In genomic region chr11:60976234-60976633, GRCm38 (mm10) we compare ENCODE assay signal across 27 mouse cellular contexts. TPM values are rescaled to one million over a fixed set of nuclear protein-coding genes. Genes with fewer than 3 reads are reported as not detected.
DNase-seq lines count a peak whose midpoint lies in the region; ATAC-seq and TF ChIP-seq lines count a peak whose summit lies in the region.
"Had no signal": no experiment of that assay in that cellular context is flagged by ENCODE, and none has a peak within 500 bp of the region (broad histone marks: within the 10 kb centered on the region; RNA-seq: fewer than 3 reads in every experiment).

No protein-coding gene starts in this region.

- no peak for ATAC-seq in heart, postnatal 0 days (ENCODE audit: insufficient read depth, low read depth)
- ATAC-seq in heart, embryonic 12.5 days (ENCODE audit: insufficient number of reproducible peaks, low FRiP score): no peak
- no peak for ATAC-seq in liver, embryonic 11.5 days (replicated peaks; ENCODE audit: low FRiP score)
- ATAC-seq in liver, embryonic 12.5 days: no peak
- ATAC-seq: forebrain, embryonic 15.5 days; hindbrain, postnatal 0 days; midbrain, embryonic 16.5 days had no signal

- peak; percentile 24 for TF ChIP-seq RAD21 in CH12.LX (IDR thresholded peaks at IDR 0.05; ENCODE audit: low read depth, low read length)
- no peak; the same call in 1 of the 2 replicates for TF ChIP-seq RAD21 in MEL (IDR thresholded peaks at IDR 0.05; ENCODE audit: low read depth, low read length)

- H3K4me2 ChIP-seq in heart, postnatal 0 days (ENCODE audit: low read depth, low read length): no peak overlapping the region
- H3K4me2 ChIP-seq in heart, embryonic 12.5 days: no peak overlapping the region
- no peak overlapping the region for H3K4me2 ChIP-seq in liver, embryonic 11.5 days
- H3K4me2 ChIP-seq in CH12.LX (ENCODE audit: insufficient read depth, low read depth, poor library complexity, severe bottlenecking): no peak overlapping the region
- H3K4me2 ChIP-seq in liver, embryonic 12.5 days: no peak overlapping the region
- H3K4me2 ChIP-seq: embryonic facial prominence, embryonic 12.5 days; forebrain, embryonic 15.5 days; heart, embryonic 15.5 days; hindbrain, embryonic 12.5 days; limb, embryonic 15.5 days; lung, embryonic 15.5 days; neural tube, embryonic 13.5 days had no signal

- H3K9me3 ChIP-seq in heart, postnatal 0 days (replicated peaks; ENCODE audit: control insufficient read depth, low read length): no peaks in the 10 kb centered on the region
- no peaks in the 10 kb centered on the region for H3K9me3 ChIP-seq in heart, embryonic 12.5 days (replicated peaks)
- no peaks in the 10 kb centered on the region for H3K9me3 ChIP-seq in liver, embryonic 11.5 days (ENCODE audit: control insufficient read depth, low read length)
- H3K9me3 ChIP-seq in CH12.LX (replicated peaks; ENCODE audit: low read length) (no peaks in the 10 kb centered on the region), MEL (replicated peaks; ENCODE audit: insufficient read depth, low read length) (no peaks in the 10 kb centered on the region)
- no peaks in the 10 kb centered on the region for H3K9me3 ChIP-seq in liver, embryonic 12.5 days (replicated peaks)
- H3K9me3 ChIP-seq: embryonic facial prominence, embryonic 12.5 days; forebrain, embryonic 15.5 days; heart, embryonic 15.5 days; hindbrain, embryonic 12.5 days; limb, embryonic 10.5 days; limb, embryonic 15.5 days; lung, embryonic 15.5 days; midbrain, embryonic 10.5 days; neural tube, embryonic 13.5 days had no signal

- no peak for TF ChIP-seq EP300 in heart, postnatal 0 days (IDR thresholded peaks at IDR 0.05; ENCODE audit: low read depth)
- TF ChIP-seq EP300 in CH12.LX (IDR thresholded peaks at IDR 0.05; ENCODE audit: low read length) (no peak), MEL (IDR thresholded peaks at IDR 0.05; ENCODE audit: low read depth in 1 of 2, low read length in 2 of 2) (no peak)

- 0 out of 2 replicates have a peak, but pooled peaks have one; percentile 4 for TF ChIP-seq CTCF in heart, postnatal 0 days (IDR thresholded peaks at IDR 0.05; ENCODE audit: low read depth)
- TF ChIP-seq CTCF in liver, adult 2 months (IDR thresholded peaks at IDR 0.05; ENCODE audit: low read depth, low read length): 0 out of 2 replicates have a peak, but pooled peaks have one; percentile 10
- TF ChIP-seq CTCF in CH12.LX (conservative IDR thresholded peaks at IDR 0.05 in 1 of 2, IDR thresholded peaks at IDR 0.05 in 1 of 2; ENCODE audit: low read depth in 2 of 2, low read length in 2 of 2): peak in 1 of 2 experiments; percentile 56; a peak in 2 of 4 replicates
- TF ChIP-seq CTCF in MEL (IDR thresholded peaks at IDR 0.05 in 2 of 3, conservative IDR thresholded peaks at IDR 0.05 in 1 of 3; ENCODE audit: control insufficient read depth in 1 of 3, insufficient read depth in 1 of 3, low read depth in 2 of 3, low read length in 3 of 3, poor library complexity in 1 of 3, severe bottlenecking in 1 of 3): peak in 2 of 3 experiments; percentile 24 to 28; a peak in 2 of 6 replicates

- TF ChIP-seq POLR2A in liver, adult 2 months (IDR thresholded peaks at IDR 0.05; ENCODE audit: extremely low read depth, insufficient read depth, low read length): no peak
- TF ChIP-seq POLR2A in CH12.LX (IDR thresholded peaks at IDR 0.05; ENCODE audit: low read depth, low read length) (no peak), MEL (IDR thresholded peaks at IDR 0.05; ENCODE audit: control insufficient read depth in 1 of 2, insufficient read depth in 1 of 2, low read depth in 1 of 2, low read length in 2 of 2, poor library complexity in 1 of 2) (no peak)

- 84% methylated on average over 2 of the region's 2 CpGs for WGBS in heart, postnatal 0 days
- 70% methylated on average over 2 of the region's 2 CpGs for WGBS in heart, embryonic 12.5 days
- WGBS in liver, adult 2 months: 88% methylated on average over 2 of the region's 2 CpGs
- 68% methylated on average over 2 of the region's 2 CpGs for WGBS in liver, embryonic 11.5 days
- WGBS in liver, embryonic 12.5 days (ENCODE audit: insufficient replicate concordance): 62% methylated on average over 2 of the region's 2 CpGs

- dilution Hi-C loops in CH12.LX (cut with MboI; ENCODE audit: extremely low pct_ligation_motif_present, extremely low pct_unique_long_range_greater_than_20kb, low sequenced_read_pairs): no loop called here

- H3K27ac ChIP-seq in heart, postnatal 0 days (ENCODE audit: low read depth): no peak overlapping the region
- no peak overlapping the region for H3K27ac ChIP-seq in heart, embryonic 12.5 days (ENCODE audit: poor library complexity, severe bottlenecking)
- no peak overlapping the region for H3K27ac ChIP-seq in liver, adult 2 months (replicated peaks; ENCODE audit: insufficient read depth, low read depth, low read length)
- no peak overlapping the region for H3K27ac ChIP-seq in liver, embryonic 11.5 days (ENCODE audit: low read depth, low read length)
- H3K27ac ChIP-seq in CH12.LX (ENCODE audit: insufficient read depth, low read depth) (no peak overlapping the region), MEL (ENCODE audit: control insufficient read depth, low read depth, low read length) (no peak overlapping the region)
- no peak overlapping the region for H3K27ac ChIP-seq in liver, embryonic 12.5 days
- H3K27ac ChIP-seq: embryonic facial prominence, embryonic 12.5 days; forebrain, embryonic 15.5 days; hindbrain, embryonic 12.5 days; hindbrain, postnatal 0 days; kidney, postnatal 0 days; limb, embryonic 10.5 days; limb, embryonic 15.5 days; lung, embryonic 15.5 days; neural tube, embryonic 13.5 days had no signal

- H3K9ac ChIP-seq in heart, postnatal 0 days (replicated peaks; ENCODE audit: low read depth, low read length): no peak overlapping the region
- no peak overlapping the region for H3K9ac ChIP-seq in heart, embryonic 12.5 days
- H3K9ac ChIP-seq in liver, adult 2 months (ENCODE audit: low read depth, low read length): no peak overlapping the region
- no peak overlapping the region for H3K9ac ChIP-seq in liver, embryonic 11.5 days (ENCODE audit: low read depth, low read length)
- H3K9ac ChIP-seq in CH12.LX (ENCODE audit: insufficient read depth, low read depth): no peak overlapping the region
- H3K9ac ChIP-seq in MEL (ENCODE audit: control insufficient read depth, low read depth, low read length, poor library complexity, severe bottlenecking): no peak overlapping the region
- H3K9ac ChIP-seq in liver, embryonic 12.5 days: no peak overlapping the region
- H3K9ac ChIP-seq: embryonic facial prominence, embryonic 12.5 days; forebrain, embryonic 15.5 days; heart, embryonic 15.5 days; hindbrain, embryonic 12.5 days; limb, embryonic 15.5 days; lung, embryonic 15.5 days; neural tube, embryonic 13.5 days had no signal

- no peaks in the 10 kb centered on the region for H3K79me2 ChIP-seq in liver, adult 2 months (ENCODE audit: control insufficient read depth, insufficient read depth, low read length)
- H3K79me2 ChIP-seq in CH12.LX (replicated peaks; ENCODE audit: control insufficient read depth, extremely low read depth, insufficient read depth, poor library complexity, severe bottlenecking) (no peaks in the 10 kb centered on the region), MEL (ENCODE audit: control insufficient read depth, insufficient read depth, low read length, poor library complexity) (no peaks in the 10 kb centered on the region)

- no peak overlapping the region for H3K4me3 ChIP-seq in heart, postnatal 0 days (ENCODE audit: low read depth, low read length)
- H3K4me3 ChIP-seq in heart, embryonic 12.5 days: no peak overlapping the region
- no peak overlapping the region for H3K4me3 ChIP-seq in liver, adult 2 months (ENCODE audit: insufficient read depth, low read depth, low read length)
- H3K4me3 ChIP-seq in liver, embryonic 11.5 days (ENCODE audit: low read depth, low read length): no peak overlapping the region
- no peak overlapping the region for H3K4me3 ChIP-seq in CH12.LX (replicated peaks in 1 of 3; ENCODE audit: low read depth in 2 of 3, low read length in 2 of 3, poor library complexity in 1 of 3)
- no peak overlapping the region for H3K4me3 ChIP-seq in MEL (ENCODE audit: control insufficient read depth in 1 of 2, insufficient read depth in 1 of 2, low read depth in 2 of 2, low read length in 2 of 2)
- no peak overlapping the region for H3K4me3 ChIP-seq in liver, embryonic 12.5 days
- H3K4me3 ChIP-seq: embryonic facial prominence, embryonic 12.5 days; forebrain, embryonic 15.5 days; heart, embryonic 15.5 days; hindbrain, embryonic 12.5 days; limb, embryonic 10.5 days; limb, embryonic 15.5 days; lung, embryonic 15.5 days; midbrain, embryonic 10.5 days; myocyte; neural tube, embryonic 13.5 days had no signal

- no peaks in the 10 kb centered on the region for H3K36me3 ChIP-seq in heart, postnatal 0 days (replicated peaks; ENCODE audit: control insufficient read depth, insufficient read depth, low read length)
- no peaks in the 10 kb centered on the region for H3K36me3 ChIP-seq in heart, embryonic 12.5 days
- no peaks in the 10 kb centered on the region for H3K36me3 ChIP-seq in liver, adult 2 months (ENCODE audit: control insufficient read depth, insufficient read depth, low read length)
- H3K36me3 ChIP-seq in liver, embryonic 11.5 days (ENCODE audit: control insufficient read depth, insufficient read depth, low read length): no peaks in the 10 kb centered on the region
- H3K36me3 ChIP-seq in CH12.LX (replicated peaks in 1 of 2; ENCODE audit: control insufficient read depth in 1 of 2, insufficient read depth in 1 of 2, low read length in 1 of 2) (no peaks in the 10 kb centered on the region), MEL (ENCODE audit: control insufficient read depth in 1 of 2, insufficient read depth in 2 of 2, low read length in 2 of 2) (no peaks in the 10 kb centered on the region)
- no peaks in the 10 kb centered on the region for H3K36me3 ChIP-seq in liver, embryonic 12.5 days
- H3K36me3 ChIP-seq: embryonic facial prominence, embryonic 12.5 days; forebrain, embryonic 15.5 days; heart, embryonic 15.5 days; hindbrain, embryonic 12.5 days; limb, embryonic 10.5 days; limb, embryonic 15.5 days; lung, embryonic 15.5 days; midbrain, embryonic 10.5 days; neural tube, embryonic 13.5 days had no signal

- H3K27me3 ChIP-seq in heart, postnatal 0 days (ENCODE audit: control insufficient read depth, insufficient read depth, low read length): no peaks in the 10 kb centered on the region
- no peaks in the 10 kb centered on the region for H3K27me3 ChIP-seq in heart, embryonic 12.5 days (replicated peaks)
- H3K27me3 ChIP-seq in liver, adult 2 months (ENCODE audit: control insufficient read depth, insufficient read depth, low read length): no peaks in the 10 kb centered on the region
- no peaks in the 10 kb centered on the region for H3K27me3 ChIP-seq in liver, embryonic 11.5 days (replicated peaks; ENCODE audit: control insufficient read depth, insufficient read depth, low read length)
- H3K27me3 ChIP-seq in CH12.LX (replicated peaks) (no peaks in the 10 kb centered on the region), MEL (ENCODE audit: control insufficient read depth in 1 of 2, insufficient read depth in 2 of 2, low read length in 2 of 2) (peaks cover 2 to 13% of the 10 kb centered on the region in 2 experiments; a peak in 3 of 4 replicates)
- H3K27me3 ChIP-seq in liver, embryonic 12.5 days (replicated peaks): no peaks in the 10 kb centered on the region
- H3K27me3 ChIP-seq: embryonic facial prominence, embryonic 12.5 days; forebrain, embryonic 15.5 days; heart, embryonic 15.5 days; hindbrain, embryonic 12.5 days; limb, embryonic 15.5 days; lung, embryonic 15.5 days; neural tube, embryonic 13.5 days had no signal

- H3K4me1 ChIP-seq in heart, postnatal 0 days (ENCODE audit: control insufficient read depth, insufficient read depth): peaks cover 8% of the 10 kb centered on the region; the same call in 1 of the 2 replicates
- peaks cover 11% of the 10 kb centered on the region for H3K4me1 ChIP-seq in heart, embryonic 12.5 days (replicated peaks)
- H3K4me1 ChIP-seq in liver, adult 2 months (ENCODE audit: control insufficient read depth, insufficient read depth, low read length): no peaks in the 10 kb centered on the region
- H3K4me1 ChIP-seq in liver, embryonic 11.5 days (replicated peaks; ENCODE audit: control insufficient read depth, insufficient read depth, low read length): peaks cover 6% of the 10 kb centered on the region; the same call in 1 of the 2 replicates
- H3K4me1 ChIP-seq in CH12.LX (ENCODE audit: control insufficient read depth in 1 of 2, insufficient read depth in 2 of 2) (peaks cover 0 to 21% of the 10 kb centered on the region in 2 experiments; a peak in 2 of 4 replicates), MEL (ENCODE audit: control insufficient read depth in 1 of 2, insufficient read depth in 2 of 2, low read length in 2 of 2) (no peaks in the 10 kb centered on the region)
- H3K4me1 ChIP-seq in liver, embryonic 12.5 days: 0 out of 2 replicates have a peak, but pooled peaks cover 3% of the 10 kb centered on the region
- H3K4me1 ChIP-seq: embryonic facial prominence, embryonic 12.5 days; forebrain, embryonic 15.5 days; neural tube, embryonic 13.5 days had no signal

- in situ Hi-C loops in CH12.LX (cut with MboI; ENCODE audit: low pct_ligation_motif_present, low pct_unique_long_range_greater_than_20kb, low sequenced_read_pairs): no loop called here

- no peak for DNase-seq in heart, postnatal 0 days (ENCODE audit: low spot score)
- no peak for DNase-seq in liver, adult 2 months (ENCODE audit: extremely low read depth, low read depth, low spot score)
- no peak for DNase-seq in liver, embryonic 11.5 days (ENCODE audit: low spot score)
- DNase-seq in CH12.LX (ENCODE audit: extremely low read depth) (no peak), MEL (ENCODE audit: low read depth, low spot score) (no peak)
- DNase-seq in retina, embryonic 14.5 days (ENCODE audit: low spot score): no peak
- DNase-seq: adrenal gland, postnatal 25 days; cerebellum, adult 11-12 months; cerebellum, adult 9-11 months; right cerebral cortex, postnatal 25 days; spleen, adult 18-20 months had no signal

RNA-seq across cellular contexts. Expression of gene Map2k3, which starts 44.4 kb away (rescaled TPM):
- total RNA-seq in heart, postnatal 0 days (2014; rRNA removed; ENCODE audit: low replicate concordance): 32.6 and 35.7 TPM in 2 replicates
- 48.3 and 48.6 TPM in 2 replicates for polyA plus RNA-seq in heart, postnatal 0 days (2015; fragmentation: Nextera tagmentation; extraction: Ambion mirVana)
- polyA plus RNA-seq in heart, embryonic 12.5 days (2016; fragmentation: Nextera tagmentation; extraction: Ambion mirVana): 77.6 and 78.5 TPM in 2 replicates
- total RNA-seq in liver, adult 2 months (2014; rRNA removed): 25.7 and 30.3 TPM in 2 replicates
- 36.9 and 39.7 TPM in 2 replicates for polyA plus RNA-seq in liver, adult 2 months (2012; rRNA removed)
- 132 and 136 TPM in 2 replicates for polyA plus RNA-seq in liver, embryonic 11.5 days (2014; fragmentation: Nextera tagmentation; extraction: Ambion mirVana)
- 35.2 and 35.5 TPM in 2 replicates for total RNA-seq in CH12.LX (2012; rRNA removed)
- 11.2 and 13.7 TPM in 2 replicates for total RNA-seq in CH12.LX (2014; rRNA removed)
- polyA plus RNA-seq in CH12.LX (2012; ENCODE audit: insufficient read length, low read depth): 87.6 and 92.5 TPM in 2 replicates
- 69.2 and 73.2 TPM in 2 replicates for total RNA-seq in MEL (2012; rRNA removed)
- polyA plus RNA-seq in MEL (2012; ENCODE audit: insufficient read depth in 1 of 2, insufficient read length in 2 of 2, low read depth in 1 of 2, low replicate concordance in 2 of 2, missing spikeins in 1 of 2): 100 to 1,000 TPM; 111 to 132 TPM
- polyA plus RNA-seq in liver, embryonic 12.5 days (2016; fragmentation: Nextera tagmentation; extraction: Ambion mirVana): 170 and 173 TPM in 2 replicates

RNA-seq across cellular contexts. Expression of gene Kcnj12, which starts 46.1 kb away (rescaled TPM):
- total RNA-seq in heart, postnatal 0 days (2014; rRNA removed; ENCODE audit: low replicate concordance): 38.9 and 69.3 TPM in 2 replicates
- 9.5 and 10.8 TPM in 2 replicates for polyA plus RNA-seq in heart, postnatal 0 days (2015; fragmentation: Nextera tagmentation; extraction: Ambion mirVana)
- 3.8 and 4.3 TPM in 2 replicates for polyA plus RNA-seq in heart, embryonic 12.5 days (2016; fragmentation: Nextera tagmentation; extraction: Ambion mirVana)
- not detected in 2 replicates for total RNA-seq in liver, adult 2 months (2014; rRNA removed)
- polyA plus RNA-seq in liver, adult 2 months (2012; rRNA removed): not detected in 2 replicates
- polyA plus RNA-seq in liver, embryonic 11.5 days (2014; fragmentation: Nextera tagmentation; extraction: Ambion mirVana): not detected in 2 replicates
- total RNA-seq in CH12.LX (2012; rRNA removed) (not detected in 2 replicates), CH12.LX (2014; rRNA removed) (not detected in 2 replicates), MEL (2012; rRNA removed) (not detected in 2 replicates)
- polyA plus RNA-seq in CH12.LX (2012; ENCODE audit: insufficient read length, low read depth) (not detected in 2 replicates), MEL (2012; ENCODE audit: insufficient read depth in 1 of 2, insufficient read length in 2 of 2, low read depth in 1 of 2, low replicate concordance in 2 of 2, missing spikeins in 1 of 2) (not detected)
- polyA plus RNA-seq in liver, embryonic 12.5 days (2016; fragmentation: Nextera tagmentation; extraction: Ambion mirVana): 0.07 TPM in 1 of 2 replicates, not detected in the other
- total RNA-seq: megakaryocyte progenitor cell, adult 5-6 weeks had no signal
